Mouse (Mus musculus): Measurements from ENCODE around the gene Trip10.

The Trip10 gene

GRCm38 (mm10) chr17:57292968-57293367 is 43.7 kb downstream of the Trip10 start:
- no peak for DNase-seq

- DNase-seq = no peak
Measured at GRCm38 (mm10) chr17:57295935-57296334, 46.7 kb downstream of the Trip10 start.

GRCm38 (mm10) chr17:57297040-57297439 is 47.8 kb downstream of the Trip10 start:
- DNase-seq = no peak

GRCm38 (mm10) chr17:57305593-57305992 is 56.3 kb downstream of the Trip10 start:
- no peak for DNase-seq

GRCm38 (mm10) chr17:57307074-57307473 is 57.8 kb downstream of the Trip10 start:
- no peak for DNase-seq

GRCm38 (mm10) chr17:57311801-57312200 is 62.5 kb downstream of the Trip10 start:
- DNase-seq = no peak
